In the genomic region with DNA sequence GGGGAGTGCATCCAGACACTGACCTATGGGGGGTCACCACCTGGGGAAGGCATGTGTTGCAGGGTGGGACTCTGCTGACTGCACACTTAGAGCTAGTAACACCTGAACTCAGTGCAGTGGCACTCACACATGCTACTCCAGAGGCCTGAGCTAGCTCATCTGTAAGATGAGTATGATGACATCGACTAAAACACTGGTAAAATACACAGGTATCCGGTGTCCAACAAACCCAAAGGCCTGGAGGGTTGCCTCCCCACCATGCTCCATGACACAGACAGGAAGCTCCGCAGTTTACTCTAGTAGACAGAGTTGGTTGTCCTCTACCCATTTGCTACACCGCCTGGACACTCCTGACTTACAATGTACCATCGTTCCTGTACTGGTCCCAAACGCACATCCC, we compare ENCODE assay signal across 21 mouse cellular contexts. TPM values are rescaled to one million over a fixed set of nuclear protein-coding genes. Genes with fewer than 3 reads are reported as not detected.
"Had no signal": no experiment of that assay in that cellular context is flagged by ENCODE, and none has a peak within 500 bp of the region (broad histone marks: within the 10 kb centered on the region; RNA-seq: fewer than 3 reads in every experiment).

No protein-coding gene starts in this region.

- H3K27me3 ChIP-seq: midbrain, embryonic 12.5 days; neural tube, embryonic 13.5 days; neural tube, embryonic 15.5 days had no signal

- H3K4me3 ChIP-seq: midbrain, embryonic 10.5 days; midbrain, embryonic 12.5 days; myocyte; neural tube, embryonic 13.5 days; neural tube, embryonic 15.5 days had no signal

- H3K4me1 ChIP-seq: midbrain, embryonic 12.5 days; neural tube, embryonic 13.5 days; neural tube, embryonic 15.5 days had no signal

- H3K4me2 ChIP-seq: lung, embryonic 14.5 days; midbrain, embryonic 12.5 days; neural tube, embryonic 13.5 days; neural tube, embryonic 15.5 days had no signal

- ATAC-seq: midbrain, embryonic 16.5 days had no signal

- H3K27ac ChIP-seq: midbrain, embryonic 10.5 days; midbrain, embryonic 12.5 days; neural tube, embryonic 13.5 days; neural tube, embryonic 15.5 days had no signal

- DNase-seq: lung, embryonic 14.5 days; lung, postnatal 10 days; lung, postnatal 4 days; midbrain, embryonic 14.5 days; retina, postnatal 1 day; right cerebral cortex, adult 18-20 months; right cerebral cortex, postnatal 25 days; right cerebral cortex, postnatal 4 days; spleen, adult 18-20 months; thymus, adult 18-20 months; thymus, postnatal 14 days; thymus, postnatal 36 days had no signal

- H3K36me3 ChIP-seq: midbrain, embryonic 10.5 days; midbrain, embryonic 12.5 days; neural tube, embryonic 13.5 days; neural tube, embryonic 15.5 days had no signal

- H3K9me3 ChIP-seq: midbrain, embryonic 10.5 days; midbrain, embryonic 12.5 days; neural tube, embryonic 13.5 days; neural tube, embryonic 15.5 days had no signal

- H3K9ac ChIP-seq: lung, embryonic 14.5 days; midbrain, embryonic 12.5 days; neural tube, embryonic 13.5 days; neural tube, embryonic 15.5 days had no signal

RNA-seq across cellular contexts. Expression of a gene that starts 39.5 kb away (rescaled TPM):
- polyA plus RNA-seq: neural tube, embryonic 11.5 days had no signal

RNA-seq across cellular contexts. Expression of a gene that starts 46.5 kb away (rescaled TPM):
- total RNA-seq: megakaryocyte, adult 5-6 weeks had no signal
- polyA plus RNA-seq: midbrain, embryonic 10.5 days; midbrain, embryonic 12.5 days; midbrain, embryonic 16.5 days; neural tube, embryonic 11.5 days; neural tube, embryonic 13.5 days; neural tube, embryonic 15.5 days; stomach, embryonic 16.5 days had no signal
